Mouse (Mus musculus) regulatory T cell (primary cell): ENCODE data around the gene Tshr.
"Not testable (repeated sequence)": the region's sequence is repeated elsewhere in the genome, so short reads cannot be mapped to it uniquely, and the experiment has no call there.

Experiments used
- in situ Hi-C: fragments of 300-600 bp; cut with MboI, MseI; formaldehyde crosslinking; loops from one replicate; pipeline ENCODE4 v1.15.1; 2025; ENCODE audit warnings: high pct_unique_total_duplicates

Gene Tshr

DNA sequence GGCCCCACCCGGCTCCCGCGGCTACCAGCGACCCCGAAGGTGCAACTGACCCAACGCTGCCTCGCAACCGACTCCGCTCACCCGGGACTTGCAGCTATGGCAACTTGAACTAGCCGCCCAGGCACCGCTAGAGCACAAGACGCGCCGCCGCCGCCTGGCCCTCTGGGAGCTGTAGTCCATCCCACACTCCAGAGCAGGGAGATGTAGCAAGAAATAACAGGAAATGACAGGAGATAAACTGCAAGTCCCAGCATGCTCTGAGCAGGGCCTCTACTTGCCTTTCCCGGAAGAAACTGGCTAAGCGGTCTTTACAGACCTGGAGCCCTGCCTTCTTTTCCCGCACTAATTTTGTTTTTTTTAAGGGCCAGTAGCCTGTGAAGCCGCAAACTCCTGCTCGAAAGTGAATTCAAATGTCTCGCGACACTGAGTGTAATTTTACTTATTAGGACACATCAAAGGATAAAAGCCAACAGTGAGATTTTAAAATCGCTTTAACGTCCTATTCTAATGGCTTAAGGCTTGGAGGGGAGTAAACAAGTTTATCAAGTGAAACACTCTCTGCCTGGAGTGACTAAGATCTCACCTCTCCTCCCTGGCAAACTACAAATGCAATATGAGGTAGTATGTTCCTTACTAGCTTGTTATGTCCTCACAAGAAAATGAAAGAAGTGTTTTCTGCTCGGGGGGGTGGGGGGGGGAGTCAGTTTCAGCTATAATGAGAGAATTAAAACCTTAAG, at the start of gene Tshr, which contains the start of gene Cep128:
Gene Tshr (plus strand): TSS at position 283 of the 737 bp plus-strand sequence.
Gene Cep128 (minus strand): TSS at position 129 of the 737 bp plus-strand sequence.
- in situ Hi-C loops: loop anchor here (10.0 to 25.0 kb wide), 2 partner anchors 200 to 203 kb away; partner anchors contain the start of gene Gtf2a1

DNA sequence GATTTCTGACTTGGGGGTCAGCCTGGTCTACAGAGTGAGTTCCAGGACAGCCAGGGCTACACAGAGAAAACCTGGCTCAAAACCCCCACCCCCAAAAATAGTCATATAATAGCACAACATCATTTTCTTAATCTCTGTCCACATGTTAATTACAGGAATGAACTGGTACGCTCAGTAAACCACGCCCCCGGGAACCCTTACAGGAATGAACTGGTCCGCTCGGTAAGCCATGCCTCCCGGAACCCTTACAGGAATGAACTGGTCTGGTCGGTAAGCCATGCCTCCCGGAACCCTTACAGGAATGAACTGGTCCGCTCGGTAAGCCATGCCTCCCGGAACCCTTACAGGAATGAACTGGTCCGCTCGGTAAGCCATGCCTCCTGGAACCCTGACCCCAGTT, 45.7 kb upstream of the Tshr start:
- in situ Hi-C loops: not testable (repeated sequence)

DNA sequence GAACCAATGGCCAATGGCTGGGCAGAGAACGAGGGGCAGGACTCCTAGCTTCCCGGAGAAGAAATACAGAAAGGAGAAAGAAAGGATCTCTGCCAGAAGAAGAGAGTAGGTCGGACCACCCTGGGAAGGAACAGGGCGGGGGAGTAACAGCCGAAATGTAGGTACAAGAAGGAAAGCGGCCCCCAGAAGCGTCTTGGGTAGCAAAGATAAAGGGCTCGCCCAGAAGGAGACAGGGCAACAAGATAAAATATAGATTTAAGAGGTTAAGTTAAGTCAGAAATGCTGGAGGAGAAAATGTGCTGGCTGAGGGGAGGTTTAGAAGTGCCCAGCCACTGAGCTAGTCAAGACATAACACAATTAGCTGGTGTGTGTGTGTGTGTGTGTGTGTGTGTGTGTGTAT, 30.6 kb upstream of the Tshr start:
- in situ Hi-C loops: no loop called here

- in situ Hi-C loops: no loop called here
These were observed 15.2 kb upstream of the Tshr start for GRCm38 (mm10) chr12:91369173-91369572.

GRCm38 (mm10) chr12:91383516-91384264, 673 bp upstream of the Tshr start:
- in situ Hi-C loops: loop anchor here (10.0 to 25.0 kb wide), 2 partner anchors 199 to 204 kb away; partner anchors contain the start of gene Gtf2a1

DNA sequence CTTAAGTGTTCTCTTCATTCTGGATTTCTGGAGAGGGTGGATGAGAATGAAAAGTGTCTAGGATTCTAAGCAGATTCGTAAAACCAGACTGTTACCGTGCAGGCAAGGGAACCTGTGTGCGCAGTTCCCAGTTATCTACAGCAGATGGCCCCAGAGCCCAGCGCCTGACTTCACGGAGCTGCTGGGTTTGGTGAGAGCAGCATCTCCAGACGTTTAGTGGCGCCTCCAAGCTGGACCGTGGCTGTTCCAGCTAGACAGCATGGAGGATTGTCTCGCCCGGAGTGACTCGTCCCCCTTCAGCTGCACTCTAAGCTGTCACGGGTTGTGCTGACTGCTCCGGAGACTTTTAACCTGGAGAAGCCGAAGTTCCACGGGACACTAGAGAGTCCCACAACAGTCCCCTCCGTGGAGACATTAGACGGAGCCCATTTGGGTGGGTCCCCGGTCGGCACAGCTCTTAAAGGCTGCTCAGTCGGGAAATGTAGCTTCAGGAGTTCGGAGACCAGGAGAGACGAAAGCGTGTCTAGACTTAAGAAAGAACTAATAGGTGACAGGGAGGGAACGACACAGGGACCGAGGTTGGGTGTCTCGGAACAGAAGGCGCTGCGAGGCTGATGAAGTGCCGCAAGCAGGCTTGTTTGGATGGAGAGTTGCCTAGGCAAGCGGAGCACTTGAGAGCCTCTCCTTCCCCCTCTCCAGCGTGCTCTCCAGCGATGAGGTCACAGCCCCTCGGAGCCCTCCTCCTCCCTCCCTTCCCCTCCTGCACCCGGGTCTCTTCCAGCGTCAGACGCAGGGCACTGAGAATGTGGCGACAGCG, 16.1 kb downstream of the Tshr start:
- in situ Hi-C loops: no loop called here

DNA sequence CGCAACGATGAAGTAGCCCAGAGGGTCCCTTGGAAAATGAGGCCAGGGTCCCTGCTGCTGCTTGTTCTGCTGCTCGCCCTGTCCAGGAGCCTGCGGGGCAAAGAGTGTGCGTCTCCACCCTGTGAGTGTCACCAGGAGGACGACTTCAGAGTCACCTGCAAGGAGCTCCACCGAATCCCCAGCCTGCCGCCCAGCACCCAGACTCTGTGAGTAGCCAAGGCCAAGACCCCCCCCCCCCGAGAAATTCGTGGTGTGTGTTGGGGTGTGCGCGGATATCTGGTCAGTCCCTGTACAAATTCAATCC, 16.6 kb downstream of the Tshr start:
- in situ Hi-C loops: no loop called here

GRCm38 (mm10) chr12:91410306-91410705, 25.9 kb downstream of the Tshr start:
- in situ Hi-C loops: no loop called here

DNA sequence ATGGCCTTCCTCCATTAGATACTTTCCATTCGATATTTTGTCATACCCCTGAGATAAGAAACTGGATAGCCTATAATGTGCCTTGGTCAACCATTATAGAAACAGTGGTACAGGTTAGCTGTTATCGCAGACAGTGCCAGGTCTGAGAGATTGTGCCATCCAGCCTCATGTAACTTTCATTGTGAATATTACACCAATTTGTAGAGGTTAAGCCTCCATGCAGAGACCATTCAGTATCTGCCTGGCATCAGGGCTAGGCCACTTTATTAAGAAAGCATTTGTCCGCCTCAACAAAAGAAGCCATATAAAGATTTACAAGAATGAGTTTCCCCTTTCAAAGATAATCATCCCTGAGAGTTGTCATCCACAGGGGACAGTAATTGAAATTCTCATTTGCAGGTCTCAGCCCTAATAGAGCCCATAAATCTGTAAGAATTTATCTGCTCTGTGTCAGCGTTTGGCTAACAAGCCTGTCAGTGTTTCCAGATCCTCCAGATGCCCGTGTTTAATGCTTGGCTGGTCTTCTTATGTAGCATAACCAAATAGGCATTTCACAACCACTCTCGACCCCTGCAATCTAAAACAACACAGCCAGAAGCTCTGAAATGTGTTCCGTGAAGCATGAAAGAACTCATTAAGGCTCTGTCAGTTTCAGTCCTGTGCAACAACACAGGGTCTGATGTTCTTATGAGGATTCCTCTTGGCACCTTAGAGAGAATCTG, 28.3 kb downstream of the Tshr start:
- in situ Hi-C loops: no loop called here

DNA sequence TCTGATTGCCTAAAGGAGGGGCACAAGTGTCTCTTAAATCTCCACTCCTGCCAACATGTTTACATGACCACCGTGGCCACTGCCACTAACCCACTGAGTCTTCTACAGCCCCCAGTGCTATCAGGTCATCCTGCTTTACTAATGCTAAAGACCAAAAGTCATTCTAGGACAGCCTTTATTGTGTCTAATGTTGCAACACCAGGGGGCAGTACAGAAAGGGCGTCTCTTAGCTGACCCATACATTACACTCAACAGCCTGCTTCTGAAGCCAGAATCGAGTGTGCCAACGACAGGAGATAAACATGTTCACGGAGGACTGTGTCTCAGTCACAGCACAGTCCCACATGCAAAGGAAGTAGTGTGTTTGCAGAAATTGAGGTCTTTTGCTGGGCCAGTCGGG, 30.7 kb downstream of the Tshr start:
- in situ Hi-C loops: no loop called here

DNA sequence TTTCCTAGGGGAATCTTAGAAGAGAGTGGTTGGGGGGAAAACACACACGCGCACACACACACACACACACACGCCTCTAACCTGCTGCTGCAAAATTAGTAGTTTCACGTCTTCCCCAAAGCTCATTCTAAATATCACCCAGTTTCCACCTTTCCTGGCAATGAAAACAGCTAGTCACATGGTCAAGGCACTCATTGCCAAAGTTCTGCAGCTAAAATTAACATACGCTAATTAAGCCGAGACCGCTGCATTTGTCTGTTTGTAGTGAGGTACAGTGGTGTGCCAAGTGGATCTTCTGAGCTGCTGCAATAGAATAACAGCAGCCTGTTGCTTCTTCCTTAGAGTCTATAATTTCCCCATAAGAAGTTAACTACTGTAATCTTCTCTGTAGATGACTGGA, 32.5 kb downstream of the Tshr start:
- in situ Hi-C loops: no loop called here

DNA sequence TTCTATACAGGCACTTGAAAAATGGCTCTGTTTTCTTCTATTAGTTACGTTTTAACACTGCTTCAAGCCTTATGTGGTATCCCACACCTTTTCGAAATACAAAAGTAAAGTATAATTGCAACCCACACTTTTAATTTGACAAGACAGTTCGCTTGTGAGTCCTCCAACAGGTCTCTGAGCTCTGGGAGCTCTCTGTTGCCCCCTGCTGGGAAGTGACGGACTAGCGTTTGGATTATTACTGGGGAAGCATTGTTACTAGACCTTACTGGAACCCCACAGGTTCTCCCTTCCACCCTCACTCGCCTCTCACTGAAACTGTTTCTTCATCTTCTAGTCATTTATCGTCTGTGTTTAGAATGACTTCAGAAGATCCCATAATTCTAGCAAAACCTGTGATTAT, 34.4 kb downstream of the Tshr start:
- in situ Hi-C loops: no loop called here

- in situ Hi-C loops: no loop called here
These were observed 36.9 kb downstream of the Tshr start for GRCm38 (mm10) chr12:91421272-91421671.

DNA sequence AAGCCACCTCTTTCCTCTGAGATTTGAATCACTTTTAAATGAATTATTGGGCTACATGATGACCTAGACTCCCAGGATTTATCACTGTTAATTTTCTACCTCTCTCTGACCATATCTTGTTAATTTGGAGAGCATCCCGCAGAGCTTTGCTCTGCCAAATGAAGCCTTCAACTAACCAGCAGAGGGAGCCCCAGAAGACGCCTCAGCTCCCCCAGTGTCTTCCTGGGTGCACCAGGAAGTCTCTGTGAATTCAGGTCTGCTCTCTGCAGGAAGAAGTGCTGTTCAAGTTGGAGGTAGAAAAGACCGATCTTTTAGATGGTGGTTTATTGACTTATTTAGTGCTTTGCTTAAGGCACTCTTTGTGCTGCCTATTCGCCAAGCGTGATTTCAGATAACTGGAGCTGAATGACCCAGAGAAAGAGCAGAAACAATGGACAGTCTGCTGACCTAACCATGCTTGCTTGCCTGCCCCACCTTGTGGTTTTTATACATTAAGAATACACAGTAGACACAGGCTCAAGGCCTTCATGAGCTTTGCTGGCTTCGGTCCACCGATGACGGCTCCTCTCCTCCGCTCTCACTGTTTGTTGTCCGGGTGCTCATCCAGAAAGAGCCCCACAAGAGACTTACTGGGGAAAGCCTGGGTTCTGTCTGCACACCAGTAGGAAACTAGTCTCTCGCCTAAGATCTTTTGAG, 38.9 kb downstream of the Tshr start:
- in situ Hi-C loops: no loop called here

- in situ Hi-C loops: loop anchor here (5.0 kb wide), 1 partner anchor 366 kb away; no protein-coding TSS in a partner anchor
These were observed 42.1 kb downstream of the Tshr start for GRCm38 (mm10) chr12:91426499-91426898.

GRCm38 (mm10) chr12:91427129-91427528, 42.8 kb downstream of the Tshr start:
- in situ Hi-C loops: loop anchor here (5.0 kb wide), 1 partner anchor 365 kb away; no protein-coding TSS in a partner anchor

DNA sequence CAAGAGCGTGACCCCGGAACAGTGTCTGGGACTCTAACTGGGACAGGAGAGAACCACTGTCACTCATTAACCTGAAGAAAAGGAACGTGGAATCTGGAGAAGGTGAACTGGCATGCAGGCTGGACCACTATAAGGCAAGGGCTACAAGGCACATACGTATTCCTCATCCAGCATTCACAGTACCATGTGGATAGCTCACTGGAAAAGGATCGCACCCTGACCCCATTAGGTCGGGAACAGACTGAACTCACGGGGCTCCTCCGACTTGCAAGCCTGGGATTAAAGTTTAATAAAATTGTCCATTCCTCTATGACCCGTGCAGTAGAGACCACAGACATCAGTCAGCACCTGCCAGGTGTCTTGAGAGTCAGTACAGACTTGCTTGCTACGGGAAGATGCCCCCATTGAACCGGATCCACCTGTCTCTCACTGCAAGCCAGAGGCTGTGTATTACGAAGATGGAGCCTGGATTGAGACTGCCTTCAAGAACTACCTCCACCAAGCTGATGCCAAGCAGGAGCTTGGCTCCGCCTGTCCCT, 97.9 kb downstream of the Tshr start:
- in situ Hi-C loops: no loop called here

GRCm38 (mm10) chr12:91486342-91486741, 102.0 kb downstream of the Tshr start:
- in situ Hi-C loops: no loop called here

DNA sequence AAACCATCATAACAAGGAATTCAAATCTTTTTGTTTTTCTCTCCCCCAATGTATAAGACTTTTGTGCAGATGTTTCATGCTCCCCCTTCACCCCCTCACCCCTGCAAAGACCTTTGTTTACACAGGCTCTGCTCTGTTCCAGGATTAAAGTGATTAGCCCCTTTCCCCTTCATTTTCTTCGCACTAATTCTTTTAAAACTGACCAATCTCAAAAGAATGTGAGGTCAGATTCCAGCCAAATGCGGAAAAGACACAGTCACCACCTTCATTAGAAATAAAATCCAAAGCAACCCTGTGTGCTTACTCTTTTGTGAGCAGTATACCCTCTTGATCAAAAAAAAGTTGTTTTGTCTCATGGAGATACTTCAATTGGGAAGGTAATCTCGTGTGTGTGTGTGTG, 104.0 kb downstream of the Tshr start:
- in situ Hi-C loops: no loop called here

DNA sequence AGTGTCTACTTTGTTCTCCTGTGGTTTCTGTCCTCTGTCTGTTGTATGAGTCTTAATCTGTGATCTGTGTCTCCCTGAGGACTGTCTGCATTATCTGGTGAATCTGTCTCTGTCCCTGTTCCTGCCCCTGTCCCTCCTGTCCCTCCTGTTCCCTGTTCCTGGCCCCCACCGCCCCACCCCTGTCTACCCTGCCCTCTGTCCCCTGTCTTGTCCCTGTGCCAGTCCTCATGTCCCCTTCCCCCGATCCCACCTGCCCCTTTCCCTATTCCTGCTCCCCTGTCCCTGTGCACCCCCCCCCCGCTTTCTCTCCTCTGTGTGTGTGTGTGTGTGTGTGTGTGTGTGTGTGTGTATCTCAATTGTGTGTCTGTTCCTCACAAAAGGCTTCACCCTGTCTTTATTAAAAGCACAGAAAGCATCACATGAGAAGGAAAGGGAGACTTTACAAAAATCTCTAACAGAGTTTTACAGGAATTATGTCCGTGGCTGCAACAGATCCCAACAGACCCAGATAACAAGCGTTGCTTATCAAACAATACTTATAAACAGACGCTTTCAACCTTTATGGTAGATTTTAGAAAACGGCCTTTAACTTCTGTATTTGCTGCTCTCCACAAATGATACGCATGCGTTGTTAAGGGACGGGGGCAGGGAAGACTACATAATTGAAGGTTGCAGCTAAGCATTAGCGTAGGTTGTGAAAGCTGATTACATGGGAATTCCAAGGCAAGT, 111.3 kb downstream of the Tshr start:
- in situ Hi-C loops: no loop called here
